Mouse (Mus musculus) heart, postnatal 25 days (tissue): ENCODE measurements around the gene Ttbk2. TPM values are rescaled to one million over a fixed set of nuclear protein-coding genes. Genes with fewer than 3 reads are reported as not detected.

Experiments used
- DNase-seq: peaks from one replicate; pipeline ENCODE4 v3.0.0; 2022; ENCODE audit warnings: low spot score
- intact Hi-C: fragments of 180-260 bp; cut with DNase I; formaldehyde crosslinking; loops from one replicate; pipeline ENCODE4 v1.15.1; 2025
- total RNA-seq, 2 experiments: library from RNA; stranded (reverse); gene quantifications; 2 replicates each; pipeline ENCODE4 v1.2.3; 2021

Ttbk2 gene
- 10 to 100 TPM; 12.4 to 15.4 TPM for total RNA-seq

GRCm38 (mm10) chr2:120850424-120851082 is at the start of gene Ttbk2:
Ttbk2 (minus strand) TSS chr2:120850604.
- intact Hi-C loops, result no loop called here
- DNase-seq, result peak; percentile 97

- intact Hi-C loops, result no loop called here
- DNase-seq, result no peak
Measured at GRCm38 (mm10) chr2:120896361-120896760, 46.0 kb upstream of the Ttbk2 start.

GRCm38 (mm10) chr2:120887601-120888000 is 37.2 kb upstream of the Ttbk2 start:
- no peak for DNase-seq
- intact Hi-C loops, result no loop called here

- intact Hi-C loops, result no loop called here
- no peak for DNase-seq
Measured at GRCm38 (mm10) chr2:120873192-120873591, 22.8 kb upstream of the Ttbk2 start.

- no peak for DNase-seq
- intact Hi-C loops, result no loop called here
Measured at GRCm38 (mm10) chr2:120871447-120872336, 21.3 kb upstream of the Ttbk2 start.

- DNase-seq, result no peak
- intact Hi-C loops, result loop anchor here (2.0 to 5.0 kb wide), 2 partner anchors 140 to 389 kb away; no protein-coding TSS in a partner anchor
Measured at GRCm38 (mm10) chr2:120867336-120867735, 16.9 kb upstream of the Ttbk2 start.

- DNase-seq, result no peak
- intact Hi-C loops, result loop anchor here (2.0 to 5.0 kb wide), 2 partner anchors 139 to 388 kb away; no protein-coding TSS in a partner anchor
Measured at GRCm38 (mm10) chr2:120866561-120866960, 16.2 kb upstream of the Ttbk2 start.

- intact Hi-C loops, result no loop called here
Measured at GRCm38 (mm10) chr2:120863389-120863788, 13.0 kb upstream of the Ttbk2 start.

GRCm38 (mm10) chr2:120860699-120861098 is 10.3 kb upstream of the Ttbk2 start:
- no peak for DNase-seq
- intact Hi-C loops, result no loop called here

More at GRCm38 (mm10) chr2:120863389-120863788, 13.0 kb upstream of the Ttbk2 start:
- DNase-seq, result no peak

- intact Hi-C loops, result no loop called here
- no peak for DNase-seq
Measured at GRCm38 (mm10) chr2:120858131-120858530, 7.7 kb upstream of the Ttbk2 start.

- DNase-seq, result no peak
- intact Hi-C loops, result no loop called here
Measured at GRCm38 (mm10) chr2:120853151-120853550, 2.7 kb upstream of the Ttbk2 start.

GRCm38 (mm10) chr2:120852626-120853025 is 2.2 kb upstream of the Ttbk2 start:
- DNase-seq, result no peak
- intact Hi-C loops, result no loop called here

- intact Hi-C loops, result no loop called here
- DNase-seq, result peak; percentile 19
Measured at GRCm38 (mm10) chr2:120849449-120850423, 668 bp downstream of the Ttbk2 start, which contains the start of gene Cdan1. Cdan1 (minus strand) TSS chr2:120850128.

GRCm38 (mm10) chr2:120845280-120845679 is 5.1 kb downstream of the Ttbk2 start:
- intact Hi-C loops, result no loop called here
- DNase-seq, result no peak

GRCm38 (mm10) chr2:120843990-120844389 is 6.4 kb downstream of the Ttbk2 start:
- intact Hi-C loops, result no loop called here
- DNase-seq, result no peak

GRCm38 (mm10) chr2:120841211-120841610 is 9.2 kb downstream of the Ttbk2 start:
- intact Hi-C loops, result no loop called here
- DNase-seq, result no peak

- intact Hi-C loops, result no loop called here
- no peak for DNase-seq
Measured at GRCm38 (mm10) chr2:120835167-120835566, 15.2 kb downstream of the Ttbk2 start.

- intact Hi-C loops, result no loop called here
- no peak for DNase-seq
Measured at GRCm38 (mm10) chr2:120826936-120827638, 23.3 kb downstream of the Ttbk2 start.

GRCm38 (mm10) chr2:120770265-120770935 is 80.0 kb downstream of the Ttbk2 start:
- intact Hi-C loops, result no loop called here
- DNase-seq, result no peak
